14 mouse cellular contexts compared by ENCODE assay signal in the genomic region with DNA sequence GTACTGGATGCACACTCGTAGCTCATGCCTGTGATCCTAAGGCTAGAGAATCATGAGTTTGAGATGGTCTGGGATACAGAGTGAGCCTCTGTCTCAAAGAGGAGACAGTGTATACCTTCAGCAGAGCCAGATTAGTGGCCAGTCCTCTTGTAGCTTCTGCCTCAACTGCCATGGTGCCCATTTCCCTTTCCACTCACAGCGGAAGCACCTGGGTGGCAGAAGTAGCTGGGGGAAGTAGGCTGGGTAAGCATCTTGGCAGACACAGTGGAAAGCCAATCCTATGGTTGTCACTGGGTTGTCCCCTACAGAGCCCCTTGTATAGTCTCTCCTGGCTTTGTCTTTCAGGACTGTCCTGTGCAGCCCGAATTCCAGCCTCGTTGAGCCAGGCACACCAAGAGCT. TPM values are rescaled to one million over a fixed set of nuclear protein-coding genes. Genes with fewer than 3 reads are reported as not detected.
DNase-seq lines count a peak whose midpoint lies in the region; ATAC-seq lines count a peak whose summit lies in the region.
"Had no signal": no experiment of that assay in that cellular context is flagged by ENCODE, and none has a peak within 500 bp of the region (broad histone marks: within the 10 kb centered on the region; RNA-seq: fewer than 3 reads in every experiment).

No protein-coding gene starts in this region.

- DNase-seq in hindbrain, embryonic 11.5 days (ENCODE audit: low spot score): no peak
- DNase-seq in spleen, postnatal 36 days (ENCODE audit: low spot score in 2 of 2): peak; percentile 79 to 83
- DNase-seq in spleen, postnatal 4 days (ENCODE audit: low spot score in 2 of 2): no peak
- DNase-seq in right cerebral cortex, adult 2 months (ENCODE audit: low spot score in 2 of 2): no peak
- DNase-seq: lung, adult 2 months; lung, postnatal 4 days; midbrain, embryonic 14.5 days; right cerebral cortex, adult 18-20 months had no signal

- no peaks in the 10 kb centered on the region for H3K27me3 ChIP-seq in hindbrain, embryonic 16.5 days (replicated peaks; ENCODE audit: control insufficient read depth, insufficient read depth, low read length)
- no peaks in the 10 kb centered on the region for H3K27me3 ChIP-seq in hindbrain, embryonic 11.5 days (ENCODE audit: control insufficient read depth, insufficient read depth, low read length)
- H3K27me3 ChIP-seq: heart, embryonic 12.5 days had no signal

- H3K9me3 ChIP-seq in hindbrain, embryonic 16.5 days (ENCODE audit: control insufficient read depth, low read length): no peaks in the 10 kb centered on the region
- no peaks in the 10 kb centered on the region for H3K9me3 ChIP-seq in hindbrain, embryonic 11.5 days (ENCODE audit: control insufficient read depth, low read length)
- H3K9me3 ChIP-seq: heart, embryonic 12.5 days had no signal

- H3K27ac ChIP-seq in hindbrain, embryonic 16.5 days (ENCODE audit: low read depth, low read length): peak overlapping the region; percentile 13; the same call in 1 of the 2 replicates
- H3K27ac ChIP-seq in hindbrain, embryonic 11.5 days (ENCODE audit: low read depth, low read length): no peak overlapping the region
- H3K27ac ChIP-seq: kidney, postnatal 0 days had no signal

- H3K36me3 ChIP-seq in hindbrain, embryonic 16.5 days (ENCODE audit: control insufficient read depth, insufficient read depth, low read length): peaks cover 14% of the 10 kb centered on the region
- H3K36me3 ChIP-seq in hindbrain, embryonic 11.5 days (ENCODE audit: control insufficient read depth, insufficient read depth, low read length): peaks cover 11% of the 10 kb centered on the region

- H3K4me3 ChIP-seq in hindbrain, embryonic 16.5 days (ENCODE audit: low read length): no peak overlapping the region
- H3K4me3 ChIP-seq in hindbrain, embryonic 11.5 days (ENCODE audit: low read depth, low read length): no peak overlapping the region
- H3K4me3 ChIP-seq: heart, embryonic 12.5 days had no signal

- H3K4me1 ChIP-seq in hindbrain, embryonic 16.5 days (ENCODE audit: control insufficient read depth, insufficient read depth, low read depth, low read length): peaks cover 65% of the 10 kb centered on the region
- H3K4me1 ChIP-seq in hindbrain, embryonic 11.5 days (replicated peaks; ENCODE audit: control insufficient read depth, insufficient read depth, low read length): peaks cover 8% of the 10 kb centered on the region

- no peak overlapping the region for H3K9ac ChIP-seq in hindbrain, embryonic 16.5 days (ENCODE audit: low read depth, low read length)
- H3K9ac ChIP-seq in hindbrain, embryonic 11.5 days (ENCODE audit: low read depth, low read length): no peak overlapping the region
- H3K9ac ChIP-seq: heart, embryonic 12.5 days had no signal

- H3K4me2 ChIP-seq in hindbrain, embryonic 16.5 days (ENCODE audit: low read length): no peak overlapping the region
- H3K4me2 ChIP-seq in hindbrain, embryonic 11.5 days (replicated peaks; ENCODE audit: low read depth, low read length): no peak overlapping the region
- H3K4me2 ChIP-seq: heart, embryonic 12.5 days had no signal

- no peak for ATAC-seq in hindbrain, embryonic 16.5 days
- no peak for ATAC-seq in hindbrain, embryonic 11.5 days (ENCODE audit: low FRiP score)
- peak; percentile 24 for ATAC-seq in megakaryocyte progenitor cell, adult 5-6 weeks (replicated peaks; ENCODE audit: poor library complexity)
- ATAC-seq in frontal cortex, adult (ENCODE audit: low TSS enrichment): no peak
- ATAC-seq: intestine, embryonic 16.5 days had no signal

- WGBS in hindbrain, embryonic 16.5 days: 95% methylated on average over 4 of the region's 4 CpGs
- 93% methylated on average over 4 of the region's 4 CpGs for WGBS in hindbrain, embryonic 11.5 days

RNA-seq across cellular contexts. Expression of a gene that starts 5.9 kb away (rescaled TPM):
- polyA plus RNA-seq in hindbrain, embryonic 16.5 days (2015; fragmentation: Nextera tagmentation; extraction: Ambion mirVana): 28.9 and 31.6 TPM in 2 replicates
- 71.4 and 71.6 TPM in 2 replicates for polyA plus RNA-seq in hindbrain, embryonic 11.5 days (2014; fragmentation: Nextera tagmentation; extraction: Ambion mirVana)
- total RNA-seq in megakaryocyte progenitor cell, adult 5-6 weeks (2015): 31.8 and 35.0 TPM in 2 replicates
- total RNA-seq in megakaryocyte progenitor cell, adult 5-6 weeks (2017): 20.7 and 25.8 TPM in 2 replicates

RNA-seq across cellular contexts. Expression of a gene that starts 11.1 kb away (rescaled TPM):
- 134 and 150 TPM in 2 replicates for polyA plus RNA-seq in hindbrain, embryonic 16.5 days (2015; fragmentation: Nextera tagmentation; extraction: Ambion mirVana)
- polyA plus RNA-seq in hindbrain, embryonic 11.5 days (2014; fragmentation: Nextera tagmentation; extraction: Ambion mirVana): 96.5 and 113 TPM in 2 replicates
- total RNA-seq in megakaryocyte progenitor cell, adult 5-6 weeks (2015): 0.59 and 2.1 TPM in 2 replicates
- total RNA-seq in megakaryocyte progenitor cell, adult 5-6 weeks (2017): 1.2 and 2.7 TPM in 2 replicates

Comparison
In these comparisons a context has a peak if more than half of its experiments do, and no peak if none do; other contexts are left out.
1. DNase-seq: peak in spleen, postnatal 36 days (2 of 2); none in hindbrain, embryonic 11.5 days (single experiment), spleen, postnatal 4 days (0 of 2) and right cerebral cortex, adult 2 months (0 of 2).